Mouse (Mus musculus): ENCODE results near the gene Scarb2. TPM values are rescaled to one million over a fixed set of nuclear protein-coding genes. Genes with fewer than 3 reads are reported as not detected.
A peak's percentile ranks its signal among the peaks of the same experiment; 100 is the strongest.

Scarb2 gene
- total RNA-seq, 2 experiments from 2014 or later, result 71.5 to 72.9 TPM

- DNase-seq, result no peak
- intact Hi-C loops (cut with DNase I), result no loop called here
Measured at GRCm38 (mm10) chr5:92446736-92447135, 59.9 kb downstream of the Scarb2 start.

DNA sequence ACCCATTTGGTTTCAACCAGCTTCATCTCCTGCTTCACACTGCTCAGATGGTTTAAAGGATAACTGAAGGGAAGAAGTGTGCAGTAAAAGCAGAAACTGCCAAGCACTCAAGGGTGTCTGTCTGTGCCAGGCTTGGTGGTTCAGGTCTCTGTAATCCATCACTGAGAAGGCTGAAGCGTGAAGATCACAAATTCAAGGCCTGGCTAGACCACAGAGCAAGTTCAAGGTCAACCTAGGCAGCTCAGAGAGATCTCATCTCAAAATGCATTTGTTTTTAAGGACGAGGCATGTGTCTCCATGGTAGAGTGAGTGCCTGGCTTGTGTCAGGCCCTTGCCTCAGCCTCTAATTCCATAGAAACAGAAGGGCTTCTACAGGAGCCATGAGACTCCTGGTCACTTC lies 61.6 kb downstream of the Scarb2 start:
- DNase-seq, result no peak
- intact Hi-C loops (cut with DNase I), result no loop called here

GRCm38 (mm10) chr5:92442914-92443313 lies 63.7 kb downstream of the Scarb2 start:
- peak in 1 of 2 experiments; percentile 11 for DNase-seq

GRCm38 (mm10) chr5:92441494-92441893 lies 65.1 kb downstream of the Scarb2 start:
- peak; percentile 44 to 47 for DNase-seq
- intact Hi-C loops (cut with DNase I), result loop anchor here (5.0 kb wide), 1 partner anchor 161 kb away; the partner anchor contains the start of gene Stbd1

More at GRCm38 (mm10) chr5:92442914-92443313, 63.7 kb downstream of the Scarb2 start:
- intact Hi-C loops (cut with DNase I), result loop anchor here (5.0 kb wide), 1 partner anchor 159 kb away; the partner anchor contains the start of gene Stbd1

DNA sequence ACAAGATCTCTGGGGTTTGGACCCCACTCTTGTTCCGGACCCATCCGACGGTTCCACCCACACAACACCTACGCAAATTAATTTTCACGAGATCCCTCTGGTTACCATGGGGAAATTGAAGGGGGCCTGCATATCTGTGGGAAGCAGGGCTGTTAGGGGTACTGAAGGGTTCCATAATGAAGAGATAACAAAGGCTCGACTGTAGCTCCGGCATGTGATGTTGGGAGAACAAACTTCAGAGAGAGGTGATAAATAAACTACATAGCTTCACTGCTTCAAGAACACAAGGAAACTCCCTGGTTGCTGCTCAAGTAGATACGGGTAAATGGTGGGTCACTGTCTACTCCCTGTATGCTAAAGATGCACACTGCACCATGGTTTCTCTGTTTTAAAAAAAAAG lies 68.1 kb downstream of the Scarb2 start:
- DNase-seq, result no peak
- intact Hi-C loops (cut with DNase I), result no loop called here

DNA sequence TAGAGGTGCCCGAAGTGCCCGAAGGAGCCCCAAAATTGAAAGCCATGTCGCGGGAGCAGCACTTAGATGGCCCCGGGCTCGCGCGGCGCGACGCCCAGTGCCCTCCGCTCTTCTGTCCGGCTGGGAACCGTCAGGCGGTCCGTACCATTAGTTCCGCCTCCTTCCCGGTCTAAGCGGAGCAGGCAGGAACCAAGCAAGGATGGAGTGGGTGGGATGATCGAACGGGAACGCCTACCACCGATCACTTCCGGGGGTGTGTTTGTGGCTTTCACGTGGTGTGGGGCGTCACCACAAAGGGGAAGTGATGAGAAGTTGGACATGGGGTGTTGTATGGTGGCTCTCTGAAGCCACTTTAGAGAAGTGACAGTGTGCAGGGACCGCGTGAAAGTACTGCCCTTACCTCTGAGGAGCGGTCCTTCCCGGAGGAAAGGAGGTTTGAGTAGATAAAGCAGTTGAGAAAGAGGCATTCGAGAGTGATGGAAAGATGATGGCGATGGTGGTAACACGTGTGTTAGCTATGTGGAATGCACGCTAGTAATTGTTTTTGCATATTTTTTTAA lies 71.5 kb downstream of the Scarb2 start, which contains the start of gene Nup54:
Gene Nup54 (minus strand): TSS at position 195 of the 560 bp plus-strand sequence.
- intact Hi-C loops (cut with DNase I), result loop anchor here (2.0 kb wide), 1 partner anchor 70 kb away; no protein-coding TSS in a partner anchor
- DNase-seq, result peak; percentile 92 to 96

DNA sequence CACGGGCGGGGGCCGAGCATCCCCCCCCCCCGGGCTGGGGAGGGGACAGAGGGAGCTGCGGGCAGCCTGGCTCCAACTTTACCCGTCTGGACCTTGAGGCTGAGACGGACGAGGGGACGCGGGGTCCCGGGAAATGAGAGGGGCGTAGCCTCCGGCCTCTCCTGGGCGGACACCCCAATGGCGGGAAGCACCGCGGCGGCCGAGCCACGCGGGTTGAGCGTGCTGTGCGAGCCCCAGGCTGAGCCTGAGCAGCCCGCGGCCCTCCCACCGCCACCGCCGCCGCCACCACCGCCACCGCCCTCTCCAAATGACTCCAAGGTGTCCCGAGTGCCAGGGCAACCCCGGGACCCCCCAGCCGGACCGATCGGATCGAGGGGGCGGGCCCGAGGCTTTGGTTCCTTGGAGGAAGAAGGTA lies 72.1 kb downstream of the Scarb2 start:
- peak in 1 of 2 experiments; percentile 50 for DNase-seq
- intact Hi-C loops (cut with DNase I), result loop anchor here (2.0 kb wide), 1 partner anchor 70 kb away; no protein-coding TSS in a partner anchor

GRCm38 (mm10) chr5:92434070-92434469 lies 72.6 kb downstream of the Scarb2 start:
- no peak for DNase-seq
- intact Hi-C loops (cut with DNase I), result loop anchor here (2.0 kb wide), 1 partner anchor 71 kb away; no protein-coding TSS in a partner anchor

DNA sequence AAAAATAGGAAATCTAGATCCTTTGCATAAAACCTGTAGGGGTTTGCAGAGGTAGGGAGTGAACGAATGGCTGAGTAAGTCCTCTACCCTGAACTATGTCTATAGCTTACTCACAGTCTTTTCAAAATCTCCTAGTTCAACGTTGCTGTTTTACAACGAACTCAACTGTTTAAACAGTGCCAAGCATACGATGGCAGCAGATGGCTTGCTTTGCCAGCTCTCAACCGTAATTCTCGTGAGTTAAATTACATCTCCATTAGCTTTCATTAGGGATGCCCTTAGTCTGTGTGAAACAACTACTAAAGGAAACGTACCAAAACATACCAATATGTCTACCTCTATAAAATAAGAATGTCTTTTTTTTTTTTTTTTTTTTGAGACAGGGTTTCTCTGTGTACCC lies 75.0 kb downstream of the Scarb2 start:
- DNase-seq, result no peak
- intact Hi-C loops (cut with DNase I), result no loop called here

GRCm38 (mm10) chr5:92430723-92431122 lies 75.9 kb downstream of the Scarb2 start:
- intact Hi-C loops (cut with DNase I), result no loop called here
- no peak for DNase-seq

- intact Hi-C loops (cut with DNase I), result no loop called here
- DNase-seq, result no peak
Measured at GRCm38 (mm10) chr5:92424126-92424525, 82.5 kb downstream of the Scarb2 start.

DNA sequence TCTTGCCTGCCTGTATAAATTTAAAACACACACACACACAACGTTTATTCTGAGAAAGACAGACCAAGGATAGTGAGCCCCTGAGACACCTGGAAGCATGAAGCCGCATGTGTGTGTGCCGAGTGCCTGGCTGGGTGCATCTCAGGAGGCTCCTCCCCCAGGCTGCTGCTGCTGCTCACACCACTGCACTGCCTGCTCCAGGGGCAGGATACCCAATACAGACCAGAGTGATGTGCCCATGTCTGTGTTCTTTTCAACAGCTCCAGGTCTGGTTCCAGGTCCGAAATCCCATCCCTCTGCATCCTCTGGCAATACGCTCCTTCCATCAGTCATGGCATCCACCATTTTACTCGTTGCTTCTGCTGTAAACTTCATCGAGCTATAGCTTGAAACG lies 92.7 kb downstream of the Scarb2 start:
- intact Hi-C loops (cut with DNase I), result no loop called here

DNA sequence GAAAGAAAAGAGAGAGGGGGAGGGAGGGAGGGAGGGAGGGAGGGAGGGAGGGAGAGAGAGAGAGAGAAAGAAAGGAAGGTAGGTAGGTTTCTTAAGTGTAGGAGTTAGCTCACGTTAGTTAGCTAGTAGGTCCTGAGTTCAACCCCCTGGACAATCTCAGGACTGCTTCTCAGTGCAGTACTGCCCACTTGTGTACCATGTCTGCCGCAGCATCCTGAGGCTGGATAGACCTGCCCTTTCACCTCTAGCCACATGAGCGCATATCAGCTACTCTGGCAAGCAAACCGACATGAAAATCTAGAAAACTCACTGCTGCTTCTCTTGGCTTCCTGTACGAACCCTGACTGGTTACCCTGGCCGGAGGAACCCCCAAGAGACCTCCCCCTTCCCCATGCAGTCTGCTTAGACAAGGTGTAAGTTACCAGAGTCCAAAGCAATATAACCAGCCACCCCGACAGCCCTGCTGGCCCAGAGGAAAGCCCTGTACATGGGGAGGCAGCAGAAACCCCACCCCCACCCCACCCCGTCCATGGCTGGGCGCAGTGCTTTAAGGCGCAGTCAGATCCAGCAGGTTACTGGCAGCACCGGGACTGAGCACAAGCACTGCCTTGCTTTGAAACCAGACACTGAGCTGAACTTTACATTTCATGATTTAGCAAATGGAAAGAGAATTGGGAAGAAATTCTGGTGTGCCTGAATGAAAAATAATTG lies 93.2 kb downstream of the Scarb2 start:
- DNase-seq, result no peak
- intact Hi-C loops (cut with DNase I), result no loop called here

More for the DNA sequence above, 92.7 kb downstream of the Scarb2 start:
- no peak for DNase-seq

GRCm38 (mm10) chr5:92411461-92412140 lies 95.0 kb downstream of the Scarb2 start:
- intact Hi-C loops (cut with DNase I), result no loop called here
- DNase-seq, result no peak

DNA sequence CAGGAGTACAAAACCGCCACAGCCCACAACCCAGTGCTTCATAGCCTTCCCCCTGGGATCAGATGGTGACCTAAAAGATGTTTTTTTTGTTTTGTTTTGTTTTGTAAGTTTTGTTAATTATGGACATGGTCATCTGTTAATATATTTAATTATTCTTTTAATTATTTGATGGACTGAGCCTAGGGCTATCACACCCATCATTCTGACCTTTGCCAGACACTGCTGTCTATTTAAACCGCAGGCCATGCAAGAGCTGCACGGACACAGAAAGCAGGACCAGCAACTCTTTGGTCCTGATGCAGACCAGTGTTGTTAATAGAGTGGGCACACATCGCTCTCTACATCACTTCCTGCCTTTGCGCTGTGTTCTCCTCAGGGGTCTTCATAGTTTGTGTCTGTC lies 96.1 kb downstream of the Scarb2 start:
- no peak for DNase-seq
- intact Hi-C loops (cut with DNase I), result no loop called here

- no peak for DNase-seq
- intact Hi-C loops (cut with DNase I), result no loop called here
Measured at GRCm38 (mm10) chr5:92409361-92410155, 97.1 kb downstream of the Scarb2 start.

DNA sequence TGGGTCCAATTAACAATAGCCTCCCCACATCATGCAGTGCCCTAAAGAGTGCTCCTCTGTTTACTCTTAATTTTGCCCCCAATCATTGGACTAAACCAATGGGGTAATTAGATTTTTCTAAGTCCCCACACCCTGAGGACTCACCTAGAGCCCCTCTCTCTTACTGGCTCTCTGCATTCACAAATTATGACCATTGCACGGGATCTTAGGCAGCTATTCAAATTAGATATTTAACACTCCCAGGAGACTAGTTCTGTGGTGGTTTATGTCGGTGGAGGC lies 102.3 kb downstream of the Scarb2 start:
- intact Hi-C loops (cut with DNase I), result no loop called here

DNA sequence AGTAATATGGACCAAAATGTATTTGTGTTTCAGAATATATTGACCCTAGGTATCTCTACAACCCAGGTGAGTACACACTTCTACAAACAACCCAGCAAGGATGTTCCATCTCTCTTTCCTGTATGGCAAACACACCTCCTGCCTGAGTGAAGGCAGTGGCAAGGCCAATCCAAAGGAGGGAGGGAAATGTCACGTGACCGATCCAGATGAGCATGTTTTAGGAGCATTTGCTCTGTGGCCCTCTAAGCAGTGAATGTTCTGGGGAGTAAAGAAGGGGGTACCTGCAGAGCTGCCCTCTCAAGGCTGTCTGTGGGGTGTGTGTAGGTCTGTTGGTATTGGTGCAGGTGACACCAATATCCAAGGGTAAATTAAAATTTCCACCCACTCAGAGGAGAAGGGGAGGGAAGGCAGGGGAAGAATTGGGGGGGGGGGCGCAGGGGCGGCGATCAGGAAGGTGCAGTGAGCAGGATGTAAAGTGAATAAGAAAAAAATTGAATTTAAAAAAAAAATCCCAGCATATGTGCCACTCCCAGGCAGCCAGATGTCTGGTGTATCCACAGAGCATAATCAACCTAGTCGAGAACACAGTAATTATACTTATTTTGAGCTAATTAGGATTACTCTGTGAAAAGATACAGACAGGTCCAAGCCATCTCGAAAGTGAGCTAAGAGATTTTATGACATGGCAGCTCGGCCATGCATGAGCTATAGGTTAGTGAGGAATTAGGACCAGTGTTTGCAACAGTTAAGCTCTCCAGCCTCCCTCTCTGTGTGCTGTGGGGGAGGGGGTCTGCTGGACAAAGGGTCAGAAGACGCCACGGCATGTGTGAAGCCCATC lies 102.9 kb downstream of the Scarb2 start:
- no peak for DNase-seq

More for the DNA sequence above, 102.3 kb downstream of the Scarb2 start:
- DNase-seq, result no peak

DNA sequence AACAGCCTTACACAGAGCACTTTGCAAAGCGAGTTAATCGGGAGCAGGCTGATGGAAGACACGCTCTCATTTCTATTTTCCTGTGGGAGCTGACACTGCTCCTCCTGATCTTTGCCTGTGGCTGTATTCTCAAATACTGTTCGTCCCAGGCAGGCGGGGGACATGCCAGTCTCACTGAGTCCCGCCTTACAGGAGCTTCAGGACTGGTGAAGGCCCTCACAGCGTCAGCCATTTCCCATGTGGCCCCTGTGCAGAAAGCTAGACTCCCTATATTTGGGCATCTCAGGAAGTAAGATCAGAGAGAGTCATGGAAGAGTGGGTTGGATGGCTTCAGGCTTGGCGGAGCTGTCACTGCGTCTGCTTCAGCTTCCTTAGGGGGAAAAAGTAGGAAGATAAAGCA lies 103.8 kb downstream of the Scarb2 start:
- no peak for DNase-seq
- intact Hi-C loops (cut with DNase I), result no loop called here

More for the DNA sequence above, 102.9 kb downstream of the Scarb2 start:
- intact Hi-C loops (cut with DNase I), result no loop called here

- intact Hi-C loops (cut with DNase I), result loop anchor here (1.0 to 5.0 kb wide), 3 partner anchors 15 to 201 kb away; partner anchors contain the start of gene Sdad1
Measured at GRCm38 (mm10) chr5:92398153-92398552, 108.5 kb downstream of the Scarb2 start.

More at GRCm38 (mm10) chr5:92398153-92398552, 108.5 kb downstream of the Scarb2 start:
- DNase-seq, result peak; percentile 79 to 90
